Mouse (Mus musculus) thymus, adult 2 months (tissue): ENCODE results near the gene Gm19426.

Experiments used
- CTCF ChIP-seq: fragments of 200-500 bp; IDR thresholded peaks from 2 replicates; pipeline ENCODE4 v1.5.1; 2012; ENCODE audit warnings: mild to moderate bottlenecking, control low read depth, low read length, moderate library complexity, borderline replicate concordance; ENCODE audit not compliant: control insufficient read depth, poor library complexity, insufficient read depth; ENCODE audit errors: extremely low read depth
- POLR2A ChIP-seq: fragments of 200-500 bp; IDR thresholded peaks from 2 replicates; pipeline ENCODE4 v1.6.1; 2012; ENCODE audit warnings: mild to moderate bottlenecking, low read length, control low read depth, moderate library complexity; ENCODE audit not compliant: control insufficient read depth, poor library complexity, insufficient read depth; ENCODE audit errors: extremely low read depth

DNA sequence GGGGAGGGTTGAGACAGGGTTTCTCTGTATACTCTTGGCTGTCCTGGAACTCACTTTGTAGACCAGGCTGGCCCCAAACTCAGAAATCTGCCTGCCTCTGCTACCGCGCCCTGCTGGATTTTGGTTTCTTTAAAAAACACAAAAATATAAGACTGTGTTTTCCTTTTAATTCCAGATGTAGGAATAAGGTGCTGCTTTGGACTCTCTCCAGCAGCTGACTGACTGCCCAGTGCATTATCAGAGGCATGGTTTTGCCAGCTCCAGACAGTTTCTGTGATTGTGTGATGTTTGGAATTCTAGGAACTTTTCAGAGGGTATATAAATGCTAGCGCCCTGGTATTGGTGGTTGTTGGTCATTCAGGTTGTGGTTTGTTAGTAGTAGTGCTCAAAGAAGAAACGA, 26.1 kb downstream of the Gm19426 start:
- TF ChIP-seq CTCF (no peak), POLR2A (no peak)
